Mouse (Mus musculus) kidney, adult 8-10 months (tissue): ENCODE results near the gene Try4.
"Not testable (repeated sequence)": the region's sequence is repeated elsewhere in the genome, so short reads cannot be mapped to it uniquely, and the experiment has no call there.

Experiments
- DNase-seq, 2 experiments: peaks; one replicate each; pipeline ENCODE4 v3.0.0; 2022

The Try4 gene

DNA sequence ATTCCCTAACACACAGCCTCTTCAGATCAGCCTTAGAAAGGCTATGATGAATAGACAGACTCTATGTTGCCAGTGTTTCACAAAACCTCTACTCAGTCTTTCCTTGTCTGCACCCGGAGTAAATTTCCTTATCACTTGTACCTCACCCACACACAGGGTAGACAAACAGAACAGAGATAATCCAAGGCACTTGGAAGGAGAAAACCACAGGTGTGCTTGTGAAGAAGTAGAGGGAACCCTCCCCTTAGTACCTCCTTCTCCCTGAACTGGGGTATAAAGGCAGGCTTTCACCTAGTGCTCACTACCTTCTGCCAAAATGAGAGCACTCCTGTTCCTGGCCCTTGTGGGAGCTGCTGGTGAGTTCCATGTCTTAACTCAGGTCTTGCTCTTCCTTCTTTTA, at the start of gene Try4:
Gene Try4 (plus strand): TSS at position 301 of the 400 bp plus-strand sequence.
- no peak for DNase-seq

DNA sequence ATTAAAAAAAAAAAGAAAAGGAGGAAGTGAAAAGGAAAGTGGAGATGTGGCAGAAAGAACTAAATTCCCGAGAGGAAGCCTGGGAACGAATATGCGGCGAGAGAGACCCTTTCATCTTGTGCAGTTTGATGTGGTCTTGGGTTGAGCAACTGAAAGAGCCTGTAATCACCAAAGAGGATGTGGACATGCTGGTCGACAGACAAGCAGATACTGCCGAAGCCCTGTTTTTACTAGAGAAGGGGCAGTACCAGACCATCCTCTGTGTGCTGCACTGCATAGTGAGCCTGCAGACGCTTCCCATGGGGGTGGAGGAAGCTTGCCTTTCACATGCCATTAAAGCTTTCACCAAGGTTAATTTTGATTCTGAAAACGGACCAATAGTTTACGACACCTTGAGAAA, 48.8 kb upstream of the Try4 start:
- DNase-seq, result not testable (repeated sequence)

DNA sequence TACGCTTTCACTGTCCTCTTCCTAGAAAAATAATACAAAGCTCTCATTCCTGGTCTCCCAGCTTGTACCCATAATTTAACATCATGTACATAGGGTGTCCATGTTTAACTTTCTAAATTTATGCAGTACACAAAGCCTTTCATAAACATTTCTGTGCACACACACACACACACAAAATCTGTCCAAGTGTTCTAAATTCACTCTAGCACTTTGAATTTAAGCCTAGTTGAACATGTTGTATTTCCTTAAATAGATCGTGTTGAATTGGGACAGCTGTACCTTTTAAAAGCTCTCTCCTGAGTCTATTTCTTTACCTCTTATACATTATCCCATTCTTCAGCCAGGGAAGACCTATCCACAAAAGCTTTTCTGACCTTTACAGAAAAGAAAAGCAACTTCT, 45.6 kb upstream of the Try4 start:
- DNase-seq, result no peak

DNA sequence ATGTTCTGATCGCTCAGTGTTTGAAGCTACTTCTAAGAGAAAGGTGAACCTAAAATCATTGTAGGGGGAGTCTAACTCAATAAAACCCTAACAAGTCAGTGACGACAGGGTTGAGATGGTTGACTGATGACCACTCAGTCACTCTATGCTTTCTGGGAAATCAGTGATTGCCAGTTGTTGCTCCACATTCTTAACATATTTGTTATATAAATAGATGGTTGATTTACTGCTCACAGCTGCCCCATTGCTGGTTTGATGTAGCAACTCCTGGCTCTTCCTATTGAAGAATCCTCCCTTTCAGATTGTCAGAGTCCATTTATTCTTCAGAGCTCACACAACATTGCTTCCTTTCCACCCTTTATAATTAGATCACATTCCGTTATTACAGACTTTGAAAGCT, 44.6 kb upstream of the Try4 start:
- DNase-seq, result no peak

DNA sequence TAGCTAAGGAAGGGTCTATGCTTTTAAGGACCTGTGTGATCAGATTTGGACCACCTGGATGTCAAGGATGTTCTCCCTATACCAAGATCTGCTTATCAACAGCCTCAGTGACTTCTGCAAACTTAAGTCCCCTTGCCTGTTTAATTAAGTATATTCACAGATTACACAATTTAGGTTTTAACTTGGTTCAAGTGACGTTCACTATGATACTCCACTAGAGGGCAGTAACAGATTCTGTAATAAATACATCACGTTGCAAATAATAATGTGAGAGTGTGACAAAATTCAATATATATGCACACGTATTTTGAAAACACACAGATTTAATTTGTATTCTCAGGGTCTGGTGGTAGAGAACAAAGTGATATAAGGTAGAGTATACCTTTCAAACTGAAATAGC, 39.3 kb upstream of the Try4 start:
- DNase-seq, result no peak

DNA sequence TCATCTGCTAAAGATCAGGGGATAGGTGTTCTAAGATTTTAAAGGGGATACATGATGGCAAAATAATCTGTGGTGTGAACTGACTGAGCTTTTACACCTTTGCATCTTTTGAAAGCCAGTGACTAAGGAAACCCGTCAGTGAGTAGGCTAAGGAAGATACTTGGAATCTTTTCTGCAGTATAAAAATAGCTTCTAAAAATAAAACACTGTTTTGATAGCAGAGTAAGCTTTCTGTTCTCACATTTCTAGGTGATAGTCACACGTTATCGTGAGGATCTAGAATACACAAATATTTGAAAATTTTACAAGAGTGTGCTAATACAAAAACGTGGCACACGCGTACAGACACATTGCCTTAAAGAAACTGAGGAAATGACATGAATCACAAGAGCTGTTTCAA, 35.9 kb upstream of the Try4 start:
- no peak for DNase-seq

DNA sequence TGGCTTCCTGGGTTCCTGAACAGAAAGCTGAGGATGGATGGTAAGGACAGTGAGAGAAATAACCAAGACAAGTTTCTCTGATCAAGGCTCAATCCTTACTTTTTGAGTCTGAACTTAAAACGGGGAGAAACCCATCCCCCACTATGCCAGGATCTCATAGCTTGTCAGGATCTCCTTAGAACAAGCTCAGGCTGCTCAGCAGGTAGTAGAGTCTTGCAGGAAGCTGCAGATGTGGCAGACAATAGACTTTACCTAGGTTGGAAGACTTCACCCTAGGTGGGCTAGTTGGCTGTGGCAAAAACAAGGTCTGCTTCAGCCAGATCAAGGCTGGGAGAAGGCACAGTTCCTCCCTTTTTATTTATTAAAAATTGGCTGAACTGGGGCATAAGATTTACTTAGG, 3.8 kb upstream of the Try4 start:
- DNase-seq, result no peak

DNA sequence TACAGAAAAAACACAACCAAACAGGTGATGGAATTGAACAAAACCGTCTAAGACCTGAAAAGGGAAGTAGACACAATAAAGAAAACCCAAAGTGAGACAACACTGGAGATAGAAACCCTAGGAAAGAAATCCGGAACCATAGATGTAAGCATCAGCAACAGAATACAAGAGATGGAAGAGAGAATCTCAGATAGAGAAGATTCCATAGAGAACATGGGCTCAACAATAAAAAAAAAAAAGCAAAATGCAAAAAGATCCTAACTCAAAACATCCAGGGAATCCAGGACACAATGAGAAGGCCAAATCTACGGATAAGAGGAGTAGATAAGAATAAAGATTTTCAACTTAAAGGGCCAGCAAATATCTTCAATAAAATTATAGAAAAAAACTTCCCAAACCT, 14.7 kb downstream of the Try4 start, which contains the start of gene Try5:
Gene Try5 (minus strand): TSS at position 101 of the 400 bp plus-strand sequence.
- not testable (repeated sequence) for DNase-seq

DNA sequence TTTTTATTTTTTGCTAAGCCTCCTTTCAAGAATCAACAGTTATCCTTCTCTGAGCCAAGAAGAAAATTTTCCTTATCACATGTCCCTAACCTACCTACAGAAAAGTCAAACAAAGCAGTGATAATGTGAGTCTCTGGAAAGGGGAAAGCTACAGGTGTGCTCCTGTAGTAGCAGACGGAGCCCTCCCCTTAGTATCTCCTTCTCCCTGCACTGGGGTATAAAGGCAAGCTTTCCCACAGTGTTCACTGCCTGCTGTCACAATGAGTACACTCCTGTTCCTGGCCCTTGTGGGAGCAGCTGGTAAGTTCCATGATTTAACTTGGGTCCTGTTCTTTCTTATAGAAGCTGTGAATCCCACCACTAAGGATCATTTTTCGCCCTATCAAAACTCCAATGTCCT, 51.9 kb downstream of the Try4 start, which contains the start of gene Try10:
Gene Try10 (plus strand): TSS at position 174 of the 400 bp plus-strand sequence.
- no peak for DNase-seq
